Mouse (Mus musculus) myocyte (in vitro differentiated cells): ENCODE results near the gene Nr2c2ap.

Experiments
- E2F4 ChIP-seq: IDR thresholded peaks from one replicate; pipeline ENCODE4 v1.6.1; 2011; ENCODE audit warnings: mild to moderate bottlenecking, control low read depth, moderate library complexity; ENCODE audit not compliant: insufficient read depth
- POLR2A ChIP-seq: IDR thresholded peaks from one replicate; pipeline ENCODE4 v1.6.1; 2011; ENCODE audit warnings: low read depth, mild to moderate bottlenecking, control low read depth, moderate library complexity; ENCODE audit not compliant: insufficient read length
- POLR2AphosphoS2 ChIP-seq: IDR thresholded peaks from one replicate; pipeline ENCODE4 v1.6.1; 2011; ENCODE audit warnings: low read depth, control low read depth; ENCODE audit not compliant: insufficient read length
- SRF ChIP-seq: IDR thresholded peaks from one replicate; pipeline ENCODE4 v1.6.1; 2011; ENCODE audit warnings: low read depth; ENCODE audit not compliant: control insufficient read depth, insufficient read length
- USF1 ChIP-seq: IDR thresholded peaks from one replicate; pipeline ENCODE4 v1.6.1; 2011; ENCODE audit warnings: low read depth, mild to moderate bottlenecking, control low read depth, moderate library complexity

GRCm38 (mm10) chr8:70112401-70113016, 18.6 kb upstream of the Nr2c2ap start:
- TF ChIP-seq POLR2A: no peak
- TF ChIP-seq USF1: no peak
- no peak for TF ChIP-seq E2F4
- no peak for TF ChIP-seq SRF
- no peak for TF ChIP-seq POLR2AphosphoS2
